Mouse (Mus musculus): Measurements from ENCODE around the gene Vmn2r81.
"Not testable (repeated sequence)": the region's sequence is repeated elsewhere in the genome, so short reads cannot be mapped to it uniquely, and the experiment has no call there.

Vmn2r81 gene

DNA sequence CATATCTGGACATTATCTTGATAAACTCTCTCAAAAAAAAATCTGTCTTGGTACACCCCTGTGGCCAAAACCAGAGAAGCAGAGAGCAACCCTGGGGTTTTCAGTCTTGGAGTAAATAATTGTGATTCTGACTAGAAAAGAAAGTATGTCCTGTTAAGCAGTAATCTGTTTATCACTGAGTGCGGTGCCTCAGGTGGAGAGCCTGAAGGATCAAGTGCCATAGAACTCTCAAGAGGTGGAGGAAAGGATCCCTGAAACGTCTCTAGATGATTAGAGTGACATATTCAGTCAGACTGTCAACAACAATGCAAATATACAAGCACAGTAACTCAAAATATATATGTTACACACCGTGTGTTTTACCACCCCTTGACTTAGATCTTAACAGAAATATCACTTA, at the start of gene Vmn2r81:
Gene Vmn2r81, plus strand, starts transcription at position 301 of the 400 bp plus-strand sequence.
- not testable (repeated sequence) for DNase-seq (ENCODE audit: low spot score in 2 of 2)

DNA sequence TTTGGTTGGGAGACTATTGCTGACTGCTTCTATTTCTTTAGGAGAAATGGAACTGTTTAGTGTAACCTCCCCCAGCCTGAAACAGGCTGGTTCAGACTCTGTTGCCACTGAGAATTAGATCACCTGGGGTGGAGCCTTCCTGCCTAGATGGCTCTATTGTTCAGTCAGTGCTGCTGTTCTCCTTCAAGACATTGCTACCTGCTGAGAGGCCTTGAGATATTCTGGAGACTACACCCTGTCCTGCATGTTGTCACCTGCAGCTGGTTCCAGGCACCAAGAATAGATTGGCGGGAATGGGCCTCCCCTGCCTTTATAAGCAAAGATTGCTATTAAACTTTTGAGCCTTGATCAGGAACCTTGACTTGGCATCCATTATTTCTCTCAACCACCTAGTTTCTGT, 47.5 kb upstream of the Vmn2r81 start:
- not testable (repeated sequence) for DNase-seq (ENCODE audit: low spot score in 2 of 2)

DNA sequence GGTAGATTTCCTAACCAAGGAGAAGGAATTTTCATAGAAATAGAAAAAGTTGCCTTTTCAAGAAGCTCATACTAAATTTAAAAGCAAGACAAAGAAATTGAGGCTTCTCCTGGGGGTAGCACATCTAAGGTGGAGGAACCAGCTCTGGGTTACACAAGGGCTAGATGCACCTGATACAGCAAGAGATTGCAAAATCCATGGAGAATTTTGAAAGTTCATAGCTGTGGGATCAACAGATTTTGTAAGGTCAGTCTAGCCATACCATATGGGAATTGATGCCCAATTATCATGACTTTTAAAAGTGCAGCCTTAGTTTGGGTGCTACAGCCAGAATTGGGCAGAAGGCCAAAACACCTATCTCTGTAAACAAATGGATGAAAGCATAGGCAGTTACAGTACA, 27.1 kb upstream of the Vmn2r81 start:
- DNase-seq (ENCODE audit: low spot score in 2 of 2): no peak

DNA sequence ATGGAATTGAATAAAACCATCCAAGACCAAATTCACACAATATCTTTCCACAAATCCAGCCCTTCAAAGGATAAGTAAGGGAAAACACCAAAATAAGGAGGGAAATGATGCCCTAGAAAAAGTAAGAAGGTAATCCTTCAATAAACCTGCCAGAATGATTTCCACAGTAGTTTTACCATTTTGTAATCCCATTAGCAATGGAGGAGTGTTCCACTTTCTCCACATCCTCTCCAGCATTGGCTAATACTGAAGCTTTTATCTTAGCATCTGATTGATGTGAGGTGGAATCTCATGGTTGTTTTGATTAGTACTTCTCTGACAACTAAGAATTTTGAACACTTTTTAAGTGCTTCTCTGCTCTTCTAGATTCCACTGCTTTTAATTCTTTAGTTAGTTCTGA, 25.9 kb upstream of the Vmn2r81 start:
- no peak for DNase-seq (ENCODE audit: low spot score in 2 of 2)

DNA sequence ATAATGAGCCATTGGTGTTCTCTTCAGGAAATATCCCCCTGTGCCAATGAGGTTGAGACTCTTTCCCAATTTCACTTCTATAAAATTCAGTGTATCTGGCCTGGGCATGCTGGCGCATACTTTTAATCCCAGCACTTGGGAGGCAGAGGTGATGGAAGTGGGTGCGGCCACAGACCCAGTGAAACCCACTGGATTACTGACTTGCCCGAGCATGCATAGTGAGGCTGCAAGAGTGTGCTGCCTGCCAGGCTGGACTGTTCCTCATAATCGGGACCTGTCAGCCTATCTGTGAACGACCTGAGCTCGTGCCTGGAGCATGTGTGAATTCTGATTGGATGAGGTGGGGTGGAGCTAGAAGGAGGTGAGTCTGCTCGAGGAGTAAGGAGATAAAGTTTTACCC, 25.3 kb upstream of the Vmn2r81 start:
- no peak for DNase-seq (ENCODE audit: low spot score in 2 of 2)

DNA sequence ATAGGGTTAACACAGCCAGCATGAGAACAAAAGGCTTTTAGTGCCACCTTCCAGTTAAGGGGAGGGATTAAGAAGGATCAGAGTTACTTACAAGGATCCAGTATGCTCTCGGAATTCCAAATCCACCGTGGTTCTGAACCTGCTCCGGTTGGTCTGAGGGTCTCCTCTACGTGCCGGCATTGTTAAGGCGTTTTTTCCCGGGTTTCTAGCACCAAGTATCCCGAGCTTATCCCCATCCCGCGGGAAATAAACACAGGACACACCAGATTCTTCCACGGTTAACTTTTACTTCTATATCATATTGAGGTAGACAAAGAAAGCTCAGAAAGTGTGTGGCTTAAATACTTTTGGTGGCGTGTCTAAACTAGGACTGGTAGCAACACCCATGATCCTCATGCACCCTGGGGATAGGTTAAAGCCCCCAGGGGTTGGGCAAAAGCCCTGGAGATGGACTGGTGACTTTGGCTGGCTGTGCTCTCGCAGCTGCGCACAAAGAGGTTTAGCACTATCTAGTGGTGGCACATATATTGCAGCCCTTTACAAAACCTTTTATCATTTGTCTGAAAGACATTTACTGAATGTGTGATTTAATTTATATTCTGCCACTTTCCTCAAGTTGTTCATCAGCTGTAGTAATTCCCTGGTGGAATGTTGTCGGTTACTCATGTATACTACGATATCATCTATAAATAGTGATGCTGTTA, 74.7 kb downstream of the Vmn2r81 start:
- DNase-seq (ENCODE audit: low spot score in 2 of 2): not testable (repeated sequence)

DNA sequence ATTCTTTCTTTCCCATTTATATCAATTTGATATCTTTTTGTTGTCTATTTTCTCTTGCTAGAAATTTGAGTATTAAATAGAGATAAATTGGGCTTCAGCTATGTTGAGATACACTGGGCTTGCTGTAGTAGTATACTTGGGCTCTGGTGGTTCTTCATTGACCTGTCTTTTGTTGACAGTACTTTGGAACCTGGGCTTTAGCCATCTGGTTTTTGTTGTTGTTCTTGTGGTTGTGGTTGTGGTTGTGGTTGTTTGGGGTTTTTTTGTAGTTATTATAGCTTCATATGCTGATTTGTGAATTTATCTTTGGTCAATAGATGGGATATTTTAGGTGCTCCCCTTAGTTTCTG, 75.2 kb downstream of the Vmn2r81 start:
- no peak for DNase-seq (ENCODE audit: low spot score in 2 of 2)
